Mouse (Mus musculus) CH12.LX (cell line): ENCODE measurements around the gene 4930430F08Rik. TPM values are rescaled to one million over a fixed set of nuclear protein-coding genes. Genes with fewer than 3 reads are reported as not detected.

ENCODE experiments used
- DNase-seq: peaks from one replicate; pipeline ENCODE4 v3.0.0-alpha.2; 2013; ENCODE audit errors: extremely low read depth
- H3K27ac ChIP-seq: 2 replicates; pipeline ENCODE4 v1.5.1; 2012; ENCODE audit warnings: low read depth, mild to moderate bottlenecking, control low read depth, moderate library complexity; ENCODE audit not compliant: insufficient read depth
- H3K27me3 ChIP-seq: replicated peaks from 2 replicates; pipeline ENCODE3; 2012; ENCODE audit warnings: inconsistent platforms
- H3K36me3 ChIP-seq, 2 experiments: replicated peaks in 1 of 2; 2 replicates each; pipeline versions ENCODE3 to v1.6.1; 2012; ENCODE audit warnings: inconsistent platforms in 1 of 2, low read length in 1 of 2, mild to moderate bottlenecking in 1 of 2, mixed read lengths in 1 of 2, moderate library complexity in 1 of 2; ENCODE audit not compliant: control insufficient read depth in 1 of 2, insufficient read depth in 1 of 2
- H3K4me1 ChIP-seq, 2 experiments: 2 replicates each; pipeline ENCODE4 v1.6.1; 2012; ENCODE audit warnings: inconsistent platforms in 1 of 2, moderate library complexity in 1 of 2; ENCODE audit not compliant: insufficient read depth in 2 of 2, control insufficient read depth in 1 of 2
- H3K4me2 ChIP-seq: 2 replicates; pipeline ENCODE4 v1.6.1; 2012; ENCODE audit warnings: low read depth, mild to moderate bottlenecking, control low read depth; ENCODE audit not compliant: poor library complexity, insufficient read depth, severe bottlenecking
- H3K4me3 ChIP-seq, 3 experiments: fragments of 150-350 bp in 1 of 3; sonication (generic) in 1 of 3; replicated peaks in 1 of 3; 2 replicates each; pipeline versions ENCODE3 to v1.5.1; 2011 to 2012; ENCODE audit warnings: low read depth in 2 of 3, low read length in 2 of 3, mild to moderate bottlenecking in 2 of 3, moderate library complexity in 2 of 3, control low read depth in 1 of 3, improper control_type of control experiment in 1 of 3, inconsistent platforms in 1 of 3, mixed read lengths in 1 of 3; ENCODE audit not compliant: poor library complexity in 1 of 3
- H3K79me2 ChIP-seq: replicated peaks from 2 replicates; pipeline ENCODE4 v1.6.1; 2012; ENCODE audit warnings: mild to moderate bottlenecking, moderate library complexity; ENCODE audit not compliant: control insufficient read depth, poor library complexity, insufficient read depth, severe bottlenecking; ENCODE audit errors: extremely low read depth
- H3K9ac ChIP-seq: 2 replicates; pipeline ENCODE4 v1.6.1; 2012; ENCODE audit warnings: low read depth, mild to moderate bottlenecking, control low read depth, moderate library complexity; ENCODE audit not compliant: insufficient read depth
- H3K9me3 ChIP-seq: replicated peaks from 2 replicates; pipeline ENCODE3; 2012; ENCODE audit warnings: low read length, inconsistent platforms, mixed read lengths
- CHD2 ChIP-seq: IDR thresholded peaks from 2 replicates; pipeline ENCODE4 v1.6.1; 2011; ENCODE audit warnings: low read length, improper control_type of control experiment
- CTCF ChIP-seq, 2 experiments: IDR thresholded peaks in 1 of 2; conservative IDR thresholded peaks in 1 of 2; 2 replicates each; pipeline ENCODE4 v1.5.1; 2011 to 2012; ENCODE audit warnings: low read depth in 2 of 2, low read length in 2 of 2, improper control_type of control experiment in 1 of 2, inconsistent platforms in 1 of 2, mild to moderate bottlenecking in 1 of 2, moderate library complexity in 1 of 2
- ELF1 ChIP-seq: IDR thresholded peaks from 2 replicates; pipeline ENCODE4 v1.6.1; 2014; ENCODE audit warnings: low read depth, mild to moderate bottlenecking, inconsistent platforms, low read length, improper control_type of control experiment
- IRF4 ChIP-seq: IDR thresholded peaks from 2 replicates; pipeline ENCODE4 v1.6.1; 2014; ENCODE audit warnings: low read depth, mild to moderate bottlenecking, inconsistent platforms, low read length, improper control_type of control experiment
- MYC ChIP-seq: IDR thresholded peaks from 2 replicates; pipeline ENCODE4 v1.6.1; 2011; ENCODE audit warnings: low read depth, mild to moderate bottlenecking, improper control_type of control experiment, low read length
- NELFE ChIP-seq: IDR thresholded peaks from 2 replicates; pipeline ENCODE4 v1.6.1; 2011; ENCODE audit warnings: low read depth, low read length, improper control_type of control experiment
- NRF1 ChIP-seq: IDR thresholded peaks from 2 replicates; pipeline ENCODE4 v1.6.1; 2014; ENCODE audit warnings: low read depth, mild to moderate bottlenecking, inconsistent platforms, low read length, improper control_type of control experiment, moderate library complexity
- RAD21 ChIP-seq: IDR thresholded peaks from 2 replicates; pipeline ENCODE4 v1.6.1; 2011; ENCODE audit warnings: low read depth, mild to moderate bottlenecking, low read length, improper control_type of control experiment, moderate library complexity
- SMC3 ChIP-seq: IDR thresholded peaks from 2 replicates; pipeline ENCODE4 v1.6.1; 2011; ENCODE audit warnings: low read depth, low read length, improper control_type of control experiment
- TBP ChIP-seq: conservative IDR thresholded peaks from 2 replicates; pipeline ENCODE4 v1.6.1; 2011; ENCODE audit warnings: low read depth, low read length, improper control_type of control experiment
- USF1 ChIP-seq: IDR thresholded peaks from 2 replicates; pipeline ENCODE4 v1.6.1; 2014; ENCODE audit warnings: low read depth, mild to moderate bottlenecking, inconsistent platforms, low read length, improper control_type of control experiment
- USF2 ChIP-seq: conservative IDR thresholded peaks from 2 replicates; pipeline ENCODE4 v1.6.1; 2011; ENCODE audit warnings: low read depth, low read length, improper control_type of control experiment
- ZC3H11A ChIP-seq: IDR thresholded peaks from 2 replicates; pipeline ENCODE4 v1.6.1; 2012; ENCODE audit warnings: low read depth, mild to moderate bottlenecking, inconsistent platforms, low read length, improper control_type of control experiment
- ZKSCAN1 ChIP-seq: IDR thresholded peaks from 2 replicates; pipeline ENCODE4 v1.6.1; 2012; ENCODE audit warnings: low read depth, inconsistent platforms, low read length, improper control_type of control experiment, borderline replicate concordance
- ZNF384 ChIP-seq: IDR thresholded peaks from 2 replicates; pipeline ENCODE4 v1.6.1; 2012; ENCODE audit warnings: low read depth, low read length, improper control_type of control experiment, inconsistent platforms
- dilution Hi-C: fragments of 300-500 bp; cut with MboI; formaldehyde crosslinking; loops from 2 replicates; pipeline ENCODE4 v1.14.3; 2020; ENCODE audit warnings: low sequenced_read_pairs; ENCODE audit not compliant: extremely low pct_unique_long_range_greater_than_20kb, extremely low pct_ligation_motif_present
- in situ Hi-C: fragments of 300-500 bp; cut with MboI; formaldehyde crosslinking; loops from 3 replicates; pipeline ENCODE4 v1.14.3; 2019; ENCODE audit warnings: low sequenced_read_pairs, low pct_ligation_motif_present, low pct_unique_long_range_greater_than_20kb, mixed read lengths
- polyA plus RNA-seq: library from polyadenylated mRNA; unstranded; fragments of >175 nt; gene quantifications from 2 replicates; pipeline ENCODE4 v1.2.1, GENCODE M21; 2012; ENCODE audit warnings: low read depth; ENCODE audit not compliant: insufficient read length
- total RNA-seq, 2 experiments: library from RNA; depleted of rRNA; stranded (reverse); fragments of 300-350 nt in 1 of 2; fragments of >200 nt in 1 of 2; gene quantifications; 2 replicates each; pipeline ENCODE4 v1.2.3; 2012 to 2014

4930430F08Rik gene
- total RNA-seq (2012; rRNA removed) (not detected in 2 replicates), total RNA-seq (2014; rRNA removed) (not detected in 2 replicates), polyA plus RNA-seq (not detected in 2 replicates)

DNA sequence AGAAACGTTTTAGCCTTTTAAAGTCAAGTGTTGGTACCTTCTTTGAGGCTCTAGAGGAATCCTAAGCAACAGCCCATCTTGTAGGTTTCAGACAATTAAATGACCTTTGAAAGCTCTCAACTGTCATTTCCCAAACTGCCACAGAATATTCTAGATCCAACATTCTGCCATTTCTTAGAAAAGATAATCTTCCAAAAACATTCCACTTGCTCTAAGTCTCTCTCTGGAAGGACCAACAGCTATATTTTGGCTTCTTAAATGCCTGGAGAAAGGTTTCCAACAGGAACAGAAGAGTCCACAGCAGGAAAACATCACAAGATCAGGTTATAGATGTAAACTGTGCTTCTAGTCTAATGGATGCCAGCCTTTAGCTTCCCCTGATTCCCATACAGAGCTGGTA, at the start of gene 4930430F08Rik, which contains the start of gene 1700017N19Rik:
4930430F08Rik (minus strand) TSS at position 101 of the 400 bp plus-strand sequence.
1700017N19Rik (plus strand) TSS at position 162 of the 400 bp plus-strand sequence.
- no peak within 1 kb of the TSS for H3K4me3 ChIP-seq
- no peaks in the 10 kb centered on the region for H3K36me3 ChIP-seq

DNA sequence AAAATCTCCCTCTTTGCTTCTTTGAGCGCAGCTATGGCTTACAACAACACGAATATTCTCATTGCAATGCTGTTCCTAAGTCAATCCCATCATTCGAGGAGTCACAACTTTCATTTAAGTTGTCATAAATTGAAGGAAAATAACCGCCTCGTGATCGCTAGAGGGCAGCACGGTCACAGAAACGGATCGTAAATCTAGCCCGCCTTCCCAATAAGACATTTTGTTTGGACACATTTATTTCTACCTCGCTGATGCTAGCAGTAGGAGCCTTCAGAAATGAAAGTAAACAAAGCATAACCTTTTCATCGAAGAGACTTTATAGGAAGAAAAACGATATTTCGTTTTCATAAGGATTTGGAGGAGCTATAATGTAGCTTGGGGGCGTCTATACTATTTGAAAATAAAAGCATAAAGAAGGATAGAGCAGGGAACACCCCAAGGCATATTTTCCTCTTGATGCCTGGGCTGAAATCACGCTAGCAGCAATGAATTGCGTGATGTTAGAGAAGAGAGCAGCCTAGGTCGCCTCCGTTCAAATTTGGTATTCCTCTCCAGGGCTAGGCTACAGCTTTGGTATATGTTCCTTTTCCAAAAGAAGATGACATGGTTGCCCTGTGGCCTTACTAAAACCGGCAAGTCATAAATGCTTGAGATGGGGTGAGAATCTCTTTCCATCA, 39.7 kb upstream of the 4930430F08Rik start:
- Histone ChIP-seq H3K27me3 (no peaks in the 10 kb centered on the region), H3K4me1 (no peaks in the 10 kb centered on the region), H3K4me2 (no peak overlapping the region), H3K4me3 (no peak overlapping the region), H3K9me3 (peaks cover 44% of the 10 kb centered on the region), H3K9ac (no peak overlapping the region), H3K79me2 (no peaks in the 10 kb centered on the region), H3K36me3 (no peaks in the 10 kb centered on the region), H3K27ac (no peak overlapping the region)
- dilution Hi-C loops = no loop called here
- TF ChIP-seq RAD21 (no peak), CHD2 (no peak), ZNF384 (no peak), IRF4 (no peak)
- DNase-seq = no peak
- in situ Hi-C loops = no loop called here

More for the DNA sequence above, at the start of gene 4930430F08Rik, which contains the start of gene 1700017N19Rik:
- TF ChIP-seq TBP (no peak), SMC3 (no peak), NRF1 (no peak), ELF1 (no peak), ZNF384 (no peak), ZKSCAN1 (no peak), USF1 (no peak), MYC (no peak), USF2 (no peak), CTCF (conservative IDR thresholded peaks at IDR 0.05 in 1 of 2, IDR thresholded peaks at IDR 0.05 in 1 of 2; ENCODE audit: low read depth in 2 of 2, low read length in 2 of 2) (no peak), NELFE (no peak), RAD21 (no peak), ZC3H11A (no peak)
- H3K27ac ChIP-seq = no peak within 1 kb of the TSS
- in situ Hi-C loops = no loop called here
- no peaks in the 10 kb centered on the region for H3K4me1 ChIP-seq
- H3K9ac ChIP-seq = no peak within 1 kb of the TSS
- no peak within 1 kb of the TSS for H3K4me2 ChIP-seq
- H3K79me2 ChIP-seq = no peaks in the 10 kb centered on the region
- dilution Hi-C loops = no loop called here
- H3K9me3 ChIP-seq = peaks cover 44% of the 10 kb centered on the region
- DNase-seq = no peak
- no peaks in the 10 kb centered on the region for H3K27me3 ChIP-seq
